Mouse (Mus musculus): ENCODE data around the gene Grpel1.

DNA sequence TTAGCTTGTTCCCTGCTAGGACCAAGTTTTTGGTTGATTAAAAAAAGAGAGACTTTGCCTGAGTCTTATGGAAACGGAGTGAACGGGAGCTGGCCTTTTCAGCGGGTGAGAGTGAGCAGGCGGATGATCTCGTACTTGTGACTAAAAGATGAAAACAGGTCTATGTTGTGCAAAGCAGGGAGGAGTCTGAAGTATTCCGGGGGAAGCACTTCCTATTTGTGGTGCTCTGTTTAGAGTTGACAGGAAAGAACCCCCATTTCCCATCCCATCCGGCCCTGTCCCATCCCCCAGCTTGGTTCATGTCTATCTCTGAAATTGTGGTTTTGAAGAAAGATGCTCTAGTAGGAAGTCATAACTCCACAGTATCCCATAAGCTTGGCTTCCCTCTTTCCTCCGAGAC is 1.1 kb downstream of the Grpel1 start:
- no peak for TF ChIP-seq CTCF (IDR thresholded peaks at IDR 0.05)
- no peak; the same call in 1 of the 2 replicates for TF ChIP-seq EP300 (IDR thresholded peaks at IDR 0.05)

All from lung, postnatal 0 days (tissue).